Mouse (Mus musculus): ENCODE measurements around the gene Uhrf1bp1.

DNA sequence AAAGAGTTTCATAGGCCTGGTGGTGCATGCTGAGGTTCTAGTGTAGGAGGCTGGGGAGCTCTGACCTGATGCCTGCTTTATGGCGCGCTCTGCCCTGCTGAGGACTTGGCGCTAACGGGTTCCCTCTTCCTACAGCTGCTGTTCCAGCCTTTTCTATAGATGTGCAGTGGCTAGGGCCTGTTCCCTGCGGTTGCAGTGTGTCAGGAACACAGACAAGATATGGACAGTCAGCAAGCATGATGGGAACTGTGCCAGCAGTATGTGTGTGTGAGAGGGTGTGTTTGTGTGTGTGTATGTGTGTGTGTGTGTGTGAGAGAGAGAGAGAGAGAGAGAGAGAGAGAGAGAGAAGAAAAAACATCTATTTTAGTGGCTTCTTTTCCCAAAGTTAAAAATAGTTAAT, 82.8 kb downstream of the Uhrf1bp1 start:
- TF ChIP-seq CTCF (IDR thresholded peaks at IDR 0.05; ENCODE audit: low read depth) (no peak), EP300 (IDR thresholded peaks at IDR 0.05; ENCODE audit: low read depth) (no peak)
